Mouse (Mus musculus): ENCODE measurements at regions not wholly inside any gene's neighbourhood (a gene's known extent, or its start where the extent isn't known, plus 50 kb on each side); places are given as distances from the start of the nearest gene placed in this dataset.

GRCm38 (mm10) chr3:48584340-48584739, 1172.8 kb downstream of the Pcdh18 start:
- no peak for TF ChIP-seq CTCF (conservative IDR thresholded peaks at IDR 0.05; ENCODE audit: insufficient read depth, insufficient read length, low read depth, low read length)
- no peak for TF ChIP-seq POLR2A (IDR thresholded peaks at IDR 0.05; ENCODE audit: low read depth, low read length)
- no peak for DNase-seq
- Histone ChIP-seq H3K36me3 (ENCODE audit: control insufficient read depth, insufficient read depth, low read length) (no peaks in the 10 kb centered on the region), H3K4me1 (ENCODE audit: control insufficient read depth, insufficient read depth, low read length) (no peaks in the 10 kb centered on the region), H3K27me3 (replicated peaks; ENCODE audit: control insufficient read depth, insufficient read depth, low read length) (no peaks in the 10 kb centered on the region), H3K4me3 (ENCODE audit: insufficient read depth, low read depth, low read length) (no peak overlapping the region), H3K27ac (ENCODE audit: insufficient read depth, low read depth, low read length) (no peak overlapping the region)

- no peak overlapping the region for H3K4me3 ChIP-seq (ENCODE audit: insufficient read depth, low read depth, low read length)
- H3K27ac ChIP-seq (ENCODE audit: insufficient read depth, low read depth, low read length): no peak overlapping the region
- no peak for TF ChIP-seq CTCF (conservative IDR thresholded peaks at IDR 0.05; ENCODE audit: insufficient read depth, insufficient read length, low read depth, low read length)
- TF ChIP-seq POLR2A (IDR thresholded peaks at IDR 0.05; ENCODE audit: low read depth, low read length): no peak
- no peaks in the 10 kb centered on the region for H3K27me3 ChIP-seq (replicated peaks; ENCODE audit: control insufficient read depth, insufficient read depth, low read length)
- peak; percentile 47 for DNase-seq
- 30% methylated on average over 1 of the region's 1 CpGs for WGBS
- H3K4me1 ChIP-seq (ENCODE audit: control insufficient read depth, insufficient read depth, low read length): no peaks in the 10 kb centered on the region
- H3K36me3 ChIP-seq (ENCODE audit: control insufficient read depth, insufficient read depth, low read length): no peaks in the 10 kb centered on the region
Measured at GRCm38 (mm10) chr3:48582521-48582920, 1174.6 kb downstream of the Pcdh18 start.

GRCm38 (mm10) chr3:48579971-48580370, 1177.2 kb downstream of the Pcdh18 start:
- Histone ChIP-seq H3K4me3 (ENCODE audit: insufficient read depth, low read depth, low read length) (no peak overlapping the region), H3K27me3 (replicated peaks; ENCODE audit: control insufficient read depth, insufficient read depth, low read length) (no peaks in the 10 kb centered on the region), H3K36me3 (ENCODE audit: control insufficient read depth, insufficient read depth, low read length) (no peaks in the 10 kb centered on the region), H3K27ac (ENCODE audit: insufficient read depth, low read depth, low read length) (no peak overlapping the region), H3K4me1 (ENCODE audit: control insufficient read depth, insufficient read depth, low read length) (no peaks in the 10 kb centered on the region)
- 80% methylated on average over 2 of the region's 2 CpGs for WGBS
- TF ChIP-seq POLR2A (IDR thresholded peaks at IDR 0.05; ENCODE audit: low read depth, low read length) (no peak), CTCF (conservative IDR thresholded peaks at IDR 0.05; ENCODE audit: insufficient read depth, insufficient read length, low read depth, low read length) (no peak)
- no peak for DNase-seq

- 47% methylated on average over 1 of the region's 1 CpGs for WGBS
- no peak overlapping the region for H3K4me3 ChIP-seq (ENCODE audit: insufficient read depth, low read depth, low read length)
- no peaks in the 10 kb centered on the region for H3K27me3 ChIP-seq (replicated peaks; ENCODE audit: control insufficient read depth, insufficient read depth, low read length)
- H3K36me3 ChIP-seq (ENCODE audit: control insufficient read depth, insufficient read depth, low read length): no peaks in the 10 kb centered on the region
- no peaks in the 10 kb centered on the region for H3K4me1 ChIP-seq (ENCODE audit: control insufficient read depth, insufficient read depth, low read length)
- TF ChIP-seq POLR2A (IDR thresholded peaks at IDR 0.05; ENCODE audit: low read depth, low read length) (no peak), CTCF (conservative IDR thresholded peaks at IDR 0.05; ENCODE audit: insufficient read depth, insufficient read length, low read depth, low read length) (no peak)
- H3K27ac ChIP-seq (ENCODE audit: insufficient read depth, low read depth, low read length): no peak overlapping the region
- DNase-seq: no peak
Measured at GRCm38 (mm10) chr3:48579229-48579628, 1177.9 kb downstream of the Pcdh18 start.

GRCm38 (mm10) chr3:48546669-48547068, 1210.5 kb downstream of the Pcdh18 start:
- no peaks in the 10 kb centered on the region for H3K36me3 ChIP-seq (ENCODE audit: control insufficient read depth, insufficient read depth, low read length)
- no peak overlapping the region for H3K4me3 ChIP-seq (ENCODE audit: insufficient read depth, low read depth, low read length)
- no peaks in the 10 kb centered on the region for H3K4me1 ChIP-seq (ENCODE audit: control insufficient read depth, insufficient read depth, low read length)
- H3K27ac ChIP-seq (ENCODE audit: insufficient read depth, low read depth, low read length): no peak overlapping the region
- TF ChIP-seq CTCF (conservative IDR thresholded peaks at IDR 0.05; ENCODE audit: insufficient read depth, insufficient read length, low read depth, low read length) (no peak), POLR2A (IDR thresholded peaks at IDR 0.05; ENCODE audit: low read depth, low read length) (no peak)
- no peak for DNase-seq
- WGBS: 84% methylated on average over 1 of the region's 1 CpGs
- H3K27me3 ChIP-seq (replicated peaks; ENCODE audit: control insufficient read depth, insufficient read depth, low read length): no peaks in the 10 kb centered on the region

GRCm38 (mm10) chr3:48515009-48515408, 1242.1 kb downstream of the Pcdh18 start:
- Histone ChIP-seq H3K4me1 (ENCODE audit: control insufficient read depth, insufficient read depth, low read length) (no peaks in the 10 kb centered on the region), H3K4me3 (ENCODE audit: insufficient read depth, low read depth, low read length) (no peak overlapping the region), H3K27me3 (replicated peaks; ENCODE audit: control insufficient read depth, insufficient read depth, low read length) (no peaks in the 10 kb centered on the region), H3K27ac (ENCODE audit: insufficient read depth, low read depth, low read length) (no peak overlapping the region), H3K36me3 (ENCODE audit: control insufficient read depth, insufficient read depth, low read length) (no peaks in the 10 kb centered on the region)
- TF ChIP-seq POLR2A (IDR thresholded peaks at IDR 0.05; ENCODE audit: low read depth, low read length) (no peak), CTCF (conservative IDR thresholded peaks at IDR 0.05; ENCODE audit: insufficient read depth, insufficient read length, low read depth, low read length) (no peak)
- no peak for DNase-seq
- WGBS: 28% methylated on average over 3 of the region's 3 CpGs

GRCm38 (mm10) chr3:48503996-48504395, 1253.1 kb downstream of the Pcdh18 start:
- H3K4me1 ChIP-seq (ENCODE audit: control insufficient read depth, insufficient read depth, low read length): no peaks in the 10 kb centered on the region
- TF ChIP-seq POLR2A (IDR thresholded peaks at IDR 0.05; ENCODE audit: low read depth, low read length): no peak
- 83% methylated on average over 2 of the region's 2 CpGs for WGBS
- DNase-seq: no peak
- no peaks in the 10 kb centered on the region for H3K27me3 ChIP-seq (replicated peaks; ENCODE audit: control insufficient read depth, insufficient read depth, low read length)
- H3K27ac ChIP-seq (ENCODE audit: insufficient read depth, low read depth, low read length): no peak overlapping the region
- H3K36me3 ChIP-seq (ENCODE audit: control insufficient read depth, insufficient read depth, low read length): no peaks in the 10 kb centered on the region
- no peak overlapping the region for H3K4me3 ChIP-seq (ENCODE audit: insufficient read depth, low read depth, low read length)

- Histone ChIP-seq H3K36me3 (ENCODE audit: control insufficient read depth, insufficient read depth, low read length) (no peaks in the 10 kb centered on the region), H3K27ac (ENCODE audit: insufficient read depth, low read depth, low read length) (no peak overlapping the region), H3K27me3 (replicated peaks; ENCODE audit: control insufficient read depth, insufficient read depth, low read length) (no peaks in the 10 kb centered on the region), H3K4me1 (ENCODE audit: control insufficient read depth, insufficient read depth, low read length) (no peaks in the 10 kb centered on the region), H3K4me3 (ENCODE audit: insufficient read depth, low read depth, low read length) (no peak overlapping the region)
- no peak for TF ChIP-seq CTCF (conservative IDR thresholded peaks at IDR 0.05; ENCODE audit: insufficient read depth, insufficient read length, low read depth, low read length)
- no peak for TF ChIP-seq POLR2A (IDR thresholded peaks at IDR 0.05; ENCODE audit: low read depth, low read length)
- DNase-seq: no peak
Measured at GRCm38 (mm10) chr3:48464679-48465078, 1292.4 kb downstream of the Pcdh18 start.
